Mouse (Mus musculus) forebrain, embryonic 12.5 days (tissue): ENCODE data around the gene Commd3. TPM values are rescaled to one million over a fixed set of nuclear protein-coding genes. Genes with fewer than 3 reads are reported as not detected.
A peak's percentile ranks its signal among the peaks of the same experiment; 100 is the strongest.

Experiments
- ATAC-seq: fragments of 200-750 bp; cut with Nextera tagmentation; 2 replicates; pipeline ENCODE4 v1.8.0; 2017; ENCODE audit warnings: moderate TSS enrichment; ENCODE audit not compliant: low FRiP score
- H3K27ac ChIP-seq: fragments of 300-500 bp; sonication (generic); 2 replicates; pipeline ENCODE4 v1.5.1; 2016; ENCODE audit warnings: mild to moderate bottlenecking
- H3K27me3 ChIP-seq: fragments of 300-500 bp; sonication (generic); 2 replicates; pipeline ENCODE4 v1.6.1; 2016; ENCODE audit warnings: mild to moderate bottlenecking
- H3K36me3 ChIP-seq: fragments of 300-500 bp; sonication (generic); replicated peaks from 2 replicates; pipeline ENCODE4 v1.6.1; 2016; ENCODE audit warnings: mild to moderate bottlenecking
- H3K4me1 ChIP-seq: fragments of 300-500 bp; sonication (generic); 2 replicates; pipeline ENCODE4 v1.6.1; 2016
- H3K4me2 ChIP-seq: fragments of 300-500 bp; sonication (generic); 2 replicates; pipeline ENCODE4 v1.6.1; 2016; ENCODE audit warnings: mild to moderate bottlenecking, moderate library complexity
- H3K4me3 ChIP-seq: fragments of 300-500 bp; sonication (generic); replicated peaks from 2 replicates; pipeline ENCODE4 v1.5.1; 2016; ENCODE audit warnings: mild to moderate bottlenecking
- H3K9ac ChIP-seq: fragments of 300-500 bp; sonication (generic); 2 replicates; pipeline ENCODE4 v1.6.1; 2016; ENCODE audit warnings: mild to moderate bottlenecking
- H3K9me3 ChIP-seq: fragments of 300-500 bp; sonication (generic); 2 replicates; pipeline ENCODE4 v1.6.1; 2016
- WGBS: fragments of 180-500 bp; shearing (Covaris S2); methylation state at CpG from one replicate; pipeline ENCODE4 v1.1.7; 2016; 5-methylcytosine and 5-hydroxymethylcytosine counted together
- polyA plus RNA-seq: library from polyadenylated mRNA; unstranded; fragments of >200 nt; fragmentation: Nextera tagmentation; extraction: Ambion mirVana; gene quantifications from 2 replicates; pipeline ENCODE4 v1.2.1, GENCODE M21; 2016

Gene Commd3
- polyA plus RNA-seq, 1 experiment from 2014 or later = 162 TPM

DNA sequence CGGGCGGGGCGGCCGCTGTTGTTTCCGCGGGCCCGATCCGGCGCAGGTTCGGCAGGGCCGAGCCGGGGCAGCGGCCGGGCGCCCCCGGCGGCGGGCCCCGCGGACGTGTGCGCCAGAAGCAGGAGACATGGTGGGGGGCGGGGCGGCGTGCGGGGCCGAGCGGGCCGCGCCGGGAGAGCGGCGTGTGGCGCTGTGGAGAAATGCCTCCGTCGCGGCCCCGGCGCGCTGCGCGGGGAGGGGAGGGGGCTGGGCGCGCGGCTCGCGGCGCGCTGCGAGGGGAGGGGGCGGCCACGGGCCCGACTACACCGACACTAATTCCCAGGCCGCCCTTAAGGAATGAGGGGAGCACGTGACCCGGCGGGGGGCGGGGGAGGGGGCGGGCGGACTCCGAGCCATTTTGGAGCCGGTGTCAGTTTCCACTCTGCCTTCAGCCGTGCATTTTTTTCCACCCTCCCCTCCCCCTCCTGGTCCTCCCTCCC lies 4.3 kb downstream of the Commd3 start:
- Histone ChIP-seq H3K4me2 (peak overlapping the region; percentile 88), H3K27me3 (peaks cover 33% of the 10 kb centered on the region), H3K4me3 (peak overlapping the region; percentile 85), H3K9ac (peak overlapping the region; percentile 96), H3K4me1 (peaks cover 44% of the 10 kb centered on the region), H3K27ac (peak overlapping the region; percentile 98), H3K9me3 (no peaks in the 10 kb centered on the region), H3K36me3 (no peaks in the 10 kb centered on the region)
- 1% methylated on average over 31 of the region's 64 CpGs for WGBS
- peak; percentile 86 for ATAC-seq

GRCm38 (mm10) chr2:18676936-18677491 lies 4.8 kb downstream of the Commd3 start, which contains the start of gene Bmi1:
Gene Bmi1 (plus strand): TSS chr2:18677018.
- ATAC-seq = peak; percentile 77
- Histone ChIP-seq H3K27ac (peak within 1 kb of the TSS; percentile 98), H3K4me2 (peak within 1 kb of the TSS; percentile 88), H3K27me3 (peaks cover 36% of the 10 kb centered on the region), H3K4me1 (peaks cover 44% of the 10 kb centered on the region), H3K36me3 (no peaks in the 10 kb centered on the region), H3K4me3 (peak within 1 kb of the TSS; percentile 85), H3K9me3 (no peaks in the 10 kb centered on the region), H3K9ac (peak within 1 kb of the TSS; percentile 96)
- under 1% methylated on average over 40 of the region's 77 CpGs for WGBS

GRCm38 (mm10) chr2:18677631-18678471 lies 5.7 kb downstream of the Commd3 start:
- no peak overlapping the region for H3K27ac ChIP-seq
- peak; percentile 4; the same call in 1 of the 2 replicates for ATAC-seq
- H3K4me2 ChIP-seq = peak overlapping the region; percentile 88
- H3K4me3 ChIP-seq = peak overlapping the region; percentile 85
- peaks cover 42% of the 10 kb centered on the region for H3K4me1 ChIP-seq
- H3K36me3 ChIP-seq = no peaks in the 10 kb centered on the region
- H3K9me3 ChIP-seq = no peaks in the 10 kb centered on the region
- peak overlapping the region; percentile 96 for H3K9ac ChIP-seq
- H3K27me3 ChIP-seq = peaks cover 42% of the 10 kb centered on the region
- WGBS = under 1% methylated on average over 38 of the region's 55 CpGs

DNA sequence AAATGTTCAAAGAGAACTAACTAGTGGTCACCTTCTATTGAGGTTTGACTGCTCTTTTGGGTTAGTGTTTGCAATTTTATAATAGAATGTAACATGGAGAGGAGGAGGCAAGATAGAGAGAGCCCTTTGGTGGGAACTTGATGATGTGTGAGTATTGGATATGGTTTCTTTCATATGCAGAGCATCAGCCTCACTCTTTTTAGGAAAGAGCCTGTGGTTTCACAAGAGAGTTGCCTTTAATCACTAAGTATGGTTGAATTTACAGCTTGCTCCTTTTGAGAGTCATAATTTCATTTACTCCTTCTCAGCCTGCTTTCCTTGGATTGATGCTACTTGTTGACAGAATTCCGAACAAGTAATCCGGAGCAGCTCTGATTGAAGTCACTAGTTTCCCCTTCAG lies 7.5 kb downstream of the Commd3 start:
- Histone ChIP-seq H3K4me2 (no peak overlapping the region), H3K36me3 (peaks cover 7% of the 10 kb centered on the region), H3K27ac (no peak overlapping the region), H3K9ac (no peak overlapping the region), H3K9me3 (no peaks in the 10 kb centered on the region), H3K4me1 (peaks cover 34% of the 10 kb centered on the region), H3K4me3 (no peak overlapping the region), H3K27me3 (peaks cover 42% of the 10 kb centered on the region)
- WGBS = 20% methylated on average over 2 of the region's 2 CpGs
- ATAC-seq = no peak

DNA sequence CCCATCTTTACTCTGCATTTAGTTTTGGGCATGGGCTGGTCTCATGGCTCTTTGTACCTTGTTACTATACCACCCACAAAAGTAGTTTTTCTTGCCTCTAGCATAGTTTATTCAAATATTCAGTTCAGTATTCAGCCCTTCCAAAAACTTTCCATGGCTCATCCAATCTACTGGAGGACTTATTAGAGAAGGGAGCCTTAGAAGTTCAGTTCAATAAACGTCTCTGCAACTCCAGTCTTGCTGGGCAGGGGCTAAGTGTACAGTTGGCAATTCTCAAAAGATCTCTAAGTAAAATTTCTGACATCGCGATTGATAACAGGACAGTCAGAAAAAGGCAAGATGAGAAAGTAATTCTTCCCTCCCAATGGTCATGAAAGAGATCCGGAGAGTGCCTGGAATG lies 8.3 kb downstream of the Commd3 start:
- H3K36me3 ChIP-seq = peaks cover 7% of the 10 kb centered on the region
- peaks cover 42% of the 10 kb centered on the region for H3K27me3 ChIP-seq
- H3K9ac ChIP-seq = peak overlapping the region; percentile 44
- no peak for ATAC-seq
- H3K4me2 ChIP-seq = peak overlapping the region; percentile 71
- H3K9me3 ChIP-seq = no peaks in the 10 kb centered on the region
- H3K4me3 ChIP-seq = peak overlapping the region; percentile 40
- no peak overlapping the region for H3K27ac ChIP-seq
- WGBS = under 1% methylated on average over 4 of the region's 4 CpGs
- H3K4me1 ChIP-seq = peaks cover 34% of the 10 kb centered on the region

DNA sequence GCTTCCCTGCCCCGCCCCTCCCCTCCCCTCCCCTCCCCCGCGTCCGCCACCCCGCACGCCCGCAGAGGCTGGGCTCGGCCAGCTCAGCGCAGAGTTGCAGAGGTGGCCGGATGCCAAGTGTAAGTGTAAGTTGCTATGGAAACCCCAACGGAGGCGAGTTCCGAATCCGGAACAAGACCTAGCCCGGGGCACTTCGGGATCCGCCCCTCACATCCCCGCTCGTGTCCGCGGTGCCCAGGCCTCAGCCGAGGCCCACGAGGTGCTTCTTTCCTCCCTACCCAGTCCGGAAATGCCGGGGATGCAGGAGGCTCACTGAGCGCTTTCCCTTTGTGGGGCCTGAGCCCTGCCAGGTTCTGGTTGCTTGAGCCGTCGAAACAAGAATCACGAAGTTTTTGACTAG lies 8.8 kb downstream of the Commd3 start:
- H3K4me2 ChIP-seq = peak overlapping the region; percentile 71
- peaks cover 7% of the 10 kb centered on the region for H3K36me3 ChIP-seq
- peak overlapping the region; percentile 40 for H3K4me3 ChIP-seq
- H3K9ac ChIP-seq = peak overlapping the region; percentile 44
- WGBS = 2% methylated on average over 29 of the region's 29 CpGs
- ATAC-seq = peak; percentile 2; the same call in 1 of the 2 replicates
- H3K4me1 ChIP-seq = peaks cover 29% of the 10 kb centered on the region
- H3K27ac ChIP-seq = no peak overlapping the region
- peaks cover 38% of the 10 kb centered on the region for H3K27me3 ChIP-seq
- no peaks in the 10 kb centered on the region for H3K9me3 ChIP-seq

DNA sequence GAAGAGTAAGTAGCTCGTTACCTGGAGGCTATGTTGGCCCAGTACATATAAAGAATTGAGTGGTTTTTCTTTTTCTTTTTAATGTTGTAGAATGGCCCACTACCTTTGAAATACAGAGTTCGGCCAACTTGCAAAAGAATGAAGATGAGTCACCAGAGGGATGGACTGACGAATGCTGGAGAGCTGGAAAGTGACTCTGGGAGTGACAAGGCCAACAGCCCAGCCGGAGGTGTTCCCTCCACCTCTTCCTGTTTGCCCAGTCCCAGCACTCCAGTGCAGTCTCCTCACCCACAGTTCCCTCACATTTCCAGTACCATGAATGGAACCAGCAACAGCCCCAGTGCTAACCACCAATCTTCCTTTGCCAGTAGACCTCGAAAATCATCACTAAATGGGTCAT lies 11.9 kb downstream of the Commd3 start:
- no peak for ATAC-seq

GRCm38 (mm10) chr2:18686386-18686785 lies 14.2 kb downstream of the Commd3 start:
- Histone ChIP-seq H3K4me2 (no peak overlapping the region), H3K4me3 (no peak overlapping the region), H3K36me3 (peaks cover 7% of the 10 kb centered on the region), H3K27me3 (peaks cover 62% of the 10 kb centered on the region), H3K4me1 (peaks cover 24% of the 10 kb centered on the region), H3K9ac (no peak overlapping the region), H3K9me3 (no peaks in the 10 kb centered on the region), H3K27ac (no peak overlapping the region)
- WGBS = 17% methylated on average over 6 of the region's 6 CpGs
- ATAC-seq = no peak

More for the DNA sequence above, 11.9 kb downstream of the Commd3 start:
- WGBS = 48% methylated on average over 5 of the region's 5 CpGs
- Histone ChIP-seq H3K27me3 (peaks cover 61% of the 10 kb centered on the region), H3K4me1 (peaks cover 23% of the 10 kb centered on the region), H3K4me2 (no peak overlapping the region), H3K9ac (no peak overlapping the region), H3K27ac (no peak overlapping the region), H3K4me3 (no peak overlapping the region), H3K36me3 (peaks cover 7% of the 10 kb centered on the region), H3K9me3 (no peaks in the 10 kb centered on the region)

DNA sequence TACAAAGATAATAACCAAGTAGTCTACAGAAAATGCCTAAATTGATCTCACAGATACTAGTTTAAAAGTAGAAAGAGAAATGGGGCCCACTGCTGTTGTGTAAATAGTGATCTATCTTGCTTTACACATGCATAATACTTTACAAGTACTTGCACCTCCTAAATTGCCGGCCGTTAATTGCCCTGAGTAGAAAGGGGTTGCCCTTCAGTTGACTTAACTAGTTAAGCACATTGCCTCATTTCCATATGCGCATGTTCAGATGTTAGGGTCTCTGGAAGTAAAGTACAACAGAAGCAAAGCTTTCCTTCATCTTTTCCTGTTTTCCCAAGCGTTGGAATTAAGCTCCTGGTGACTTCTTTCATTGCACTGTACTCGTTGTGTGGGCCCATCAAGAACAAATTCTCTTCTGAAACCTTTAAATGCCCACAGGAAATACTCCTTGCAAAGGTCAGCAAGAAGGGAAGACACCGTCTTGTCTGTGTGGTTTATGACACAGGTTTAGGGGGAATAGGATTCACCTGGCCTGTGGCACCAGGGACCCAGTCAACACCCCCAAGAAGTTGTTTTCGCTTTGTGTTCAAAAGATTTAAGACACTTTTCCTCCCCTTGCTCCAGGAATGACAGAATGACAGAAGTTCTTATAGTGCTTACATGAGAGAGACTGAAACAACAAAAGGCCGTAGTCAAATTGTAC lies 14.8 kb downstream of the Commd3 start:
- ATAC-seq = no peak
- no peak overlapping the region for H3K4me3 ChIP-seq
- WGBS = 9% methylated on average over 8 of the region's 8 CpGs

GRCm38 (mm10) chr2:18687671-18688170 lies 15.5 kb downstream of the Commd3 start:
- Histone ChIP-seq H3K27ac (no peak overlapping the region), H3K9ac (no peak overlapping the region), H3K36me3 (peaks cover 7% of the 10 kb centered on the region), H3K4me3 (no peak overlapping the region), H3K27me3 (peaks cover 61% of the 10 kb centered on the region), H3K4me2 (no peak overlapping the region), H3K4me1 (peaks cover 23% of the 10 kb centered on the region), H3K9me3 (no peaks in the 10 kb centered on the region)
- 5% methylated on average over 9 of the region's 9 CpGs for WGBS
- no peak for ATAC-seq

More for the DNA sequence above, 14.8 kb downstream of the Commd3 start:
- Histone ChIP-seq H3K4me2 (no peak overlapping the region), H3K27ac (no peak overlapping the region), H3K9ac (no peak overlapping the region), H3K36me3 (peaks cover 7% of the 10 kb centered on the region), H3K9me3 (no peaks in the 10 kb centered on the region), H3K27me3 (peaks cover 60% of the 10 kb centered on the region), H3K4me1 (peaks cover 23% of the 10 kb centered on the region)

DNA sequence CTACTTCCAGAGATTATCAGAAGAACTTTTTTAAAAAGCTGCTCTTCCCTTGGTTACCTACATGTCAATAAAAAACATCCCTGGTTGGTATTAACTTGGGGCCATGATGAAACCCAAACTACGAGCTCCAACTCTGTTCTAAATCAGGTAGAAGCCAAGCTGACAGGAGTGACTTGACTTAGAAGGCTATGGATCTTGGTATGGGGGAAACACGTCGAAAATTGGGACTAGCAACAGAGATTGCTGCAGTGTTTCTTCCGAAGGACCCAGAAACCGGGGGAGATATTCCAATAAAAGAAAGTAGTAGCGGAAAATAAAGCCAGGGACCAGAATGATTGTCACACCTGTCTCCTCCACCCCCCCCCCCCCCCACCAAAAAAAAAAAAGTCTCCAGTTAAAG lies 16.1 kb downstream of the Commd3 start:
- Histone ChIP-seq H3K4me2 (peak overlapping the region; percentile 92), H3K27me3 (peaks cover 64% of the 10 kb centered on the region), H3K36me3 (peaks cover 7% of the 10 kb centered on the region), H3K4me3 (peak overlapping the region; percentile 53), H3K9me3 (no peaks in the 10 kb centered on the region), H3K9ac (no peak overlapping the region), H3K27ac (no peak overlapping the region), H3K4me1 (peaks cover 23% of the 10 kb centered on the region)
- WGBS = 4% methylated on average over 6 of the region's 6 CpGs
- ATAC-seq = no peak

GRCm38 (mm10) chr2:18688708-18689063 lies 16.5 kb downstream of the Commd3 start:
- Histone ChIP-seq H3K36me3 (peaks cover 7% of the 10 kb centered on the region), H3K4me3 (peak overlapping the region; percentile 53), H3K9ac (no peak overlapping the region), H3K27ac (no peak overlapping the region), H3K9me3 (no peaks in the 10 kb centered on the region), H3K4me2 (peak overlapping the region; percentile 92), H3K27me3 (peaks cover 64% of the 10 kb centered on the region), H3K4me1 (peaks cover 25% of the 10 kb centered on the region)
- ATAC-seq = peak; percentile 44; the same call in 1 of the 2 replicates
- under 1% methylated on average over 45 of the region's 45 CpGs for WGBS
